Mouse (Mus musculus) brain, embryonic 14.5 days (tissue): ENCODE measurements around the gene Myo5a. TPM values are rescaled to one million over a fixed set of nuclear protein-coding genes. Genes with fewer than 3 reads are reported as not detected.
"Not testable (repeated sequence)": the region's sequence is repeated elsewhere in the genome, so short reads cannot be mapped to it uniquely, and the experiment has no call there.

Experiments
- DNase-seq: peaks from one replicate; pipeline ENCODE4 v3.0.0-alpha.2; 2011; ENCODE audit warnings: low read depth
- CTCF ChIP-seq: fragments of 200-500 bp; IDR thresholded peaks from 2 replicates; pipeline ENCODE4 v1.5.1; 2012; ENCODE audit warnings: inconsistent platforms, mild to moderate bottlenecking, moderate library complexity, borderline replicate concordance; ENCODE audit not compliant: insufficient read depth, insufficient read length; ENCODE audit errors: extremely low read depth
- POLR2A ChIP-seq: fragments of 200-500 bp; IDR thresholded peaks from 2 replicates; pipeline ENCODE4 v1.6.1; 2012; ENCODE audit warnings: mild to moderate bottlenecking, inconsistent platforms, borderline replicate concordance; ENCODE audit not compliant: poor library complexity, insufficient read depth, insufficient read length, severe bottlenecking; ENCODE audit errors: extremely low read depth
- polyA plus RNA-seq: library from polyadenylated mRNA; depleted of rRNA; stranded (reverse); fragments of >200 nt; gene quantifications from 2 replicates; pipeline ENCODE4 v1.2.3, GENCODE M21; 2012; rRNA removed

Myo5a gene
- polyA plus RNA-seq, 1 experiment = 62.0 TPM

DNA sequence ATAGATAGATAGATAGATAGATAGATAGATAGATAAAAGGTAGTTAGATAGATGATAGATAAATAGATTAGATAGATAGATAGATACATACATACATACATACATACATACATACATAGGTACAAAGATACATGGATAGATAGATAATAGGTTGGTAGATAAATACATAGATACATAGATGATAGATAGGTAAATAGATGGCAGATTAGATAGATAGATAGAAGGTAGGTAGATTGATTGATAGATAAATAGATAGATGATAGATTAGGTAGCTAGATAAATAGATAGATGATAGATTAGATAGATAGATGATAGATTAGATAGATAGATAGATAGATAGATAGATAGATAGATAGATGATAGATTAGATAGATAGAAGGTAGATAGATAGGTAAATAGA lies 178.1 kb downstream of the Myo5a start:
- no peak for TF ChIP-seq CTCF
- no peak for TF ChIP-seq POLR2A
- no peak for DNase-seq

DNA sequence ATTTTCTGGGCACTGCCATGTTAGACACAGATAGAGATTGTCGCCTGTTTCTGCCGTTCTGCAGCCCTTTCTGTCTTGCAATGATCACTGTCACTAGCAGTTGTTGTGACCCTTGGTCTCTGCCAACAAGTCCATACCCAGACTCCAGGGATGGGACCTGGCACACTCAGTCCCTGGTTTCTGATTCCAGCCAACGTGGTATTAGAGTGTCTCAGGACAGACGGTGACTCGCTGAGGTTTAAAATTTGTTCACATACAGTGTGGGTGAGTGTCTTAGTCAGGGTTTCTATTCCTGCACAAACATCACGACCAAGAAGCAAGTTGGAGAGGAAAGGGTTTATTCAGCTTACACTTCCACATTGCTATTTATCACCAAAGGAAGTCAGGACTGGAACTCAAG lies 182.3 kb downstream of the Myo5a start:
- not testable (repeated sequence) for DNase-seq

DNA sequence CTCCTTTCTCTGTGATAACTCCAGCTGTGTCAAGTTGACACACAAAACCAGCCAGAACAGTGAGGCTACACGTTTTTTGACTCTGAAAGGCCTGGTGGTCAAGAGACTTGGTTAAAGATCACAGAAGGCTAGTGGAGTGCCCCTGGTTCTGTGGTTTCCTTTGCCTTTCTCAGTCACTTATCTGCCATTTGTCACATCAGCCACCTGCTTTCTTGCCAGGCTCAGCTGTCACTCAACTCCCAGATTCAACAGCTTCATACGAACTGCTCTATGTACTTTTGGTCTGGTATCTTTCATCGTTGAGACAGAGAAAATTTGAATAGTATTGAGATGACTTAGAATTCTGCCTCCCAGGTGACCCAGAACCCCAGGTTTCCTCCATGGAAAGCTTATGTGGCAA lies 183.0 kb downstream of the Myo5a start:
- no peak for TF ChIP-seq CTCF
- no peak for TF ChIP-seq POLR2A
- no peak for DNase-seq

DNA sequence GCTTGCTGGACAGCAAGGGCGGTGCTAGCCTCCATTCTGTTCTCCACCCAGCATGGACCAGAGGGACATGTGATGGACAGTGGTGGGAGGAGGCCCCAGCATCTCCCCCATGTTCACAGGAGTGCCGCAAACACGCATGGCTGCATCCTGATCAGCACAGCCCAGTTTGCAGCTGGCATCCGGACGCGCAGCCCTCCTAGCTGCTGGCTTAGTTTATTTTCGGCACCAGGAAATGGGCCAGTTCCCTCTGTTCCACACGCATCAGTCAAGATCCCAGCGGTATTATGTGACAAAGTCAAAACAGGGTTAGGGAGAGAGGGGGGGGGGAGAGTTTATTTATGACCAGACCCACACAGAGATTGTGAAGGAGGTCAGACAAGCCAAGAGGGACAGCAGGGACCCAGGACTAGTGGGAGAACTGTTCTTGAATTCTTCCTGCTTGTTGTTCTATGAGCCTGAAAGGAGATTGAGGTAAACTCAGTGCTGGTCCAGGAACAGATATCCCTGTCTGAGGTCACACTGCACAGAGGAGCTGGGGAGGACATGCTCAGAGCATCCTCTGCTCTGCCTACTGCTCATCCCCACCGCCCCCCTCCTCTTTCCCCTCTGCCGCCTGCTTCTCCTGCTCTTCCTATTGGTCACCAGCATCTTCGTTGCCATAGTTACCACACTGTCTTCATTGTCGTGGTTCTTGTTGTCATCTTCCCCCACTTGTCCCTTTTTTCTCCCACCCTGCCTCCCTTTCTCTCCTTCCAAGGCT lies 183.6 kb downstream of the Myo5a start:
- no peak for TF ChIP-seq CTCF
- TF ChIP-seq POLR2A = no peak
- DNase-seq = peak; percentile 95

DNA sequence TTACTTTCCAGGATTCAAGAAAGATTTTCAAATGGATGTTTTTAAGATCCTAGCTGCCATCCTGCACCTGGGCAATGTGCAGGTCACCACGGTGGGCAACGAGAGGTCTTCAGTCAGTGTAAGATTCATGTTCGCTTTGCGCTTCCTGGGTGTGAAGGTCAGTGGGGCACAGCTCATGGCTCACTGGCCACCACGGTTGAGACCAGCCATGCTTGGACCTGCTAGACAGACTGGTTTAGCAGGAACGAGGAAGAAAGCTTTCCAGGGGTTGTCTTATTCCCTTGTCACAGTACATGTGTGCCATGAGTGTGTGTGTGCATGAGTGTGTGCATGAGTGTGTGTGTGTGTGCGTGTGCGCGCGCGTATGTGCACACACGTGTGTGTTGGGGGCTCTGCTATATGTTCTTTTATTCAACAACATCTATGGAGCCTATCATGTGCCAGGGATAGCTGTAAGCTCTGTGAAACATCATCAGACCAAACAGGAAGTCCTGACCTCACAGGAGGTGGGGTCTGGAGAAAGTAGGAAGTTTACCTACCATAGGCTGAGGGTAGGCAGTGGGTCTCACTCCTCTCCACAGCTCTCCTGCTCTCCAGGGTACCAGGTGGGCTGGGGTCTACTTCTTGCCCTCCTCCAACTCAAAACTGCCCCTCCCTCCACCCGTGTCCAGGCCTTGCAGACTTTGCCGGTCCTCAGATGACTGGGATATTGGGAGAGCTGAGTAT lies 185.2 kb downstream of the Myo5a start:
- no peak for DNase-seq
- TF ChIP-seq CTCF (no peak), POLR2A (no peak)

DNA sequence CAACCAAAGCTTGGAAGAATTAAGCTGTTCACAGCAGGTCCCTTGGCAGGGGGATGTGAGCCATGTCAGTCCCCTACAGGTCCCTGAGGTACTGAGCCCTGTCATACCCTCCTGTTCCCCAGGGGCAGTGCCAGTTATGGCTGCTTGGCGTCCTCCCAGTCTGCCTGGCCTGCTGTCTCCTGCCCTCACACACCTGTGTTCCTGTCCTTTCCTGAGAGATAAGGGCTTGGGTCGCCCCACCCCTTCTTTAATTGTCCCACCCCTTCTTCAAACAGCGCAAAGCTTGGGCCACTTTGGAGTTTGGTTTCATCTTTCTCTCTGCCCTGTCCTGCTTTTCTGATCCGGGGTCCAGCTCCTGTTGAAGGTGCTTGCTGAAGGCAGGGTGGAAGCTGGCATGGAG lies 188.0 kb downstream of the Myo5a start:
- no peak for TF ChIP-seq CTCF
- TF ChIP-seq POLR2A = no peak
- DNase-seq = no peak

DNA sequence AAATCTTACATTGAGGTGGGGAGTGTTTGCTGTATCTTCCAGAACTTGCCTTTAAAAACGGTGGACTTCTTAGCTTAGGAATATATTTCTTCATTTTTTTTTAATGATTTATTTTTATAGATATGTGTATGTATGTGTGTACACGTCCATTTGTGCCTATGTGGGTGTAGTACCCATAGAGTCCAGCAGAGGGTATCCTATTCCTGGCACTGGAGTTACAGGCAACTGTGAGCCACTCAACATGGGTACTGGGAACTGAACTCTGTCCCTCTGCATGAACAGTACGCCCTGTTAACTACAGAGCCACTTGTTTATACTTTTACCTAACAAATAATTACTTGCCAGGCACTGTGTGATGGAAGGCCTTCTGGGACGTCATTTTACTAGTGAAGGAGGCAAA lies 188.8 kb downstream of the Myo5a start:
- no peak for TF ChIP-seq POLR2A
- TF ChIP-seq CTCF = peak; percentile 47; the same call in 1 of the 2 replicates
- DNase-seq = no peak

DNA sequence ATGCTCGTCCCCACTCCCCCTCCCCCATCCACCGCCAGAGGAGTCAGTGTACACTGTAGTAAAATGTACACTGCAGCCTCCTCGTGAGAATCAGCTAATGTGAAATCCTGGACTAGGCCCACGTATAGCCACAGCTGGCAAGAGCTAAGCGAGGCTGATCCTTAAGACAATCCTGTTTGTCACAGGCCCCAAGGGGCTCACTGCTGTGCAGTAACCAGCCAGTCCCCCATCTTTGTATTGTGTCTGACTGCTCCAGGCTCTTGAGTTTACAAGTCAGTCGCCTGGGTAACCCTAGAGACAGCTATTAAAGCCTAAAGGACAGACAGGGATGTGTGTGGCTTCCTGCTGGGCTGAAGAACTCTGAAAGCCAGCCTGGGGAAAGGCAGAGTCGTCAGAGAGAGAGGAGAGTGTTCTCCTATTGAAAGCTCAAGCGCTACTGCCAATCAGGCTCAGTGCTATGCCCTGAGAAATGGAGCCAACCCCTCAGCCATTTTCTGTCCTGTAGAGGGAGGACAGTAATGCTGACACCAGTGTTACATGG lies 190.6 kb downstream of the Myo5a start:
- DNase-seq = peak; percentile 88
- TF ChIP-seq CTCF (no peak), POLR2A (no peak)

DNA sequence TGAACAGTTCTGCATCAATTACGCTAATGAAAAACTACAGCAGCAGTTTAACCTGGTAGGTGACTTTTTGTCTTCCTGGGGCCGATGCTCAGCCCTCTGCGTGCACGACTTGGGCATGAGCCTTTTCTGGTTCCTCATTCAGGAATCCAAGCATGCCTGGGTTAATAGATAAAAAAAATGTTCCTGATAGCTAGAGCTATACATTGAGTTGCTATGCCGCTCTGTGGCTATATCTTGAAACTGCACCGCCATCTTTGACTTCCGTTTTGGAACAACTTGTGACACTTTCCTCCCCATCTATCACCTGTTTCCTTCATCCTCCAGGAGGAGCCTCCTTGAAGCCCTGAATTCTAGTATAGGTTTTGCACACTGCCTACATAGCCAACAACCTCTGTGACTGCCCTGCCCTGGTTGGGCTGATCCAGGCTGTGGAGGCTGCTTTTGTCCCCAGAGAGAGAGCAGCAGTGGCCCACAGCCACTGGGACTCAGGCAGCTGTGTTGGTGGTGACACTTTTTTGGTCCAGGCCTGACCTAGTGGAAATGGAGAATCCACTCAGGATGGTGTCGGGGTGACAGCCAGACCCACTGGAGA lies 191.5 kb downstream of the Myo5a start:
- TF ChIP-seq CTCF (peak; percentile 33; the same call in 1 of the 2 replicates), POLR2A (no peak)
- peak; percentile 52 for DNase-seq

DNA sequence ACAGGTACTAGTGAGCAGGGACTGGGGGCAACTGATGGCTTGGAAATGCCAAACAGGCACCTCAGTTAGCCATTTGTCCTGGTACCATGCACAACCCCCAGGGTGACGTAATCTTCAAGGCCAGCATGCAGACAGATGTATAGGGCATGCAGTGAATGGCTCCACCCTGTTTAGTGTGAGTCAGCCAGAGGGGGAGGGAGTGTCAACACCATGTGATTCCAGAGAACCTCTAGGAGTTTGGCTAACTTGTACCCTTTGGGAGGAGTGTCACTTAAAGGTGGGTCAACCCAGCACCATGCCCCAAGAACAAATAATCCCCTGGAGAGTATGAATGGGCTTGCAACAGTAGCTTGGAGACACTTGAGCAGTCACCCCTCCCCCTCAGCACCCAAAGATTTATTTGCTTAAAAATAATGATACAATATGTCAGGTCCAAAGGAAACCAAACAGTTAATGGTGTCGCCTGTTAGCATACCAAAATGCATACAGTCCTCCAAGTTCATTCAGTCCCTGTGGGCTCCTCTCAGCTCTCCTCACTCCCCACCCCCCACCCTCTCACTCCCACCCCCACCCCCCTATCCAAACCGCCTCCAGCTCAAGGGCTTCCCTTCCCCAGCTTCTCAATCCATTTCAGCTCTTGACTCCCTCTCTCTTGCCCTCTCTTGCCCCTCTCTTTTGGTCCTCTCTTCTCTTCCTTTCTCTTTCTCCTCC lies 193.3 kb downstream of the Myo5a start:
- TF ChIP-seq POLR2A (no peak), CTCF (no peak)
- no peak for DNase-seq

DNA sequence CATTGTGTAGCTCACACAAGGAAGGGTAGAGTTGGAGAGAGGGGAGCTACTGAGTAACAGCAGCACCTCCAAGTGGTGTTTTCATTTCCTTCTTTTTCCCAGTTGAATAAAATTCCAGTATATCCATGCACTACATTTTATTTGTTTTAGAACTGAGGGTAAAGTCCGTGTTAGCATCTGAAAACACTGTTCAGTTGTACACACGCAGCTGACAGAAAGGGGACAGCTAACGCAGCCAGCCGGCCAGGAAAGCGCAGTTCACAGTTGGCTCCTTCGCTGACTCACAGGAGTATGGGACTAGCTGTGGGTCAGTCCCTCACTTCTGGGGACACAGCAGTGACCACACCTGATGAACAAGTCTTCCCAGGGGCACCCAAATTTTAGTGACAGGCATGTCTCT lies 196.3 kb downstream of the Myo5a start:
- TF ChIP-seq POLR2A = no peak
- no peak for TF ChIP-seq CTCF
- no peak for DNase-seq

DNA sequence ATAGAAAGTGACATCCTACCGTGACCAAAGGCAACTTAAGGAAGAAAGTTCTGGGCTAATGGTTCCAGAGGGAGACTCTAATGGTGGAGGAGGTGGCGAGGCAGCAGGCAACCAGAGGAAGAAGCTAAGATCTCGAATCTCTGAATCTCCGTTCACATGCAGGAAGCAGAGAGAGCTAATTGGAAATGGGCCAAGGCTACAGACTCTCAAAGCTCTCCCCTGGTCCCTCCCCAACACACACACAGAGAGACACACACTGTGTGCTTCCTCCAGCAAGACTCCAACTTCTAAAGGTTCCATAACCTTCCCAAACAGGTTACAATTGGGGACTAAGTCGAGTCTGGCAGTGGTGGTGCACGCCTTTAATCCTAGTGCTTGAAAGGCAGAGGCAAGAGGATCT lies 199.6 kb downstream of the Myo5a start:
- DNase-seq = no peak
- TF ChIP-seq POLR2A (no peak), CTCF (no peak)

DNA sequence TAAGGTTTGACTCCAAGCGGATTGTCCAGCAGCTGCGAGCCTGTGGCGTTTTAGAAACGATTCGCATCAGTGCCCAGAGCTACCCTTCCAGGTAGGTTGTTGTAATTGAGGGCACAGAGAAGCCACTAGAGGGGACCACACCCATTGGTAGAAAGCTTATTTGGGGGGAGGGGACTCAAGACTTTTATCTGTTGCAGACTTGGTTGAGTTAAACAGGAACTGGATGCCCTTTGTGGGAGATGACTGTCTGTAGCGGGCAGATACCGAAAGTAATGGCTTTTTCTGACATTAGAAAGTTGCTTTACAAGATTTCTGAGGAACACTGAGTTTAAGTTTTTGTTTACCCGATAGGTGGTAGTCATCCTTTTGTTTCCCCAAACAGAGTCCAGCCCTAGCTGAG lies 200.7 kb downstream of the Myo5a start:
- TF ChIP-seq POLR2A = no peak
- TF ChIP-seq CTCF = no peak
- no peak for DNase-seq

Other genes with a start within 250 kb of the Myo5a start
- 2.2 and 5.8 TPM in 2 replicates for gene Onecut1, start 209.1 kb upstream of the Myo5a start, polyA plus RNA-seq
- gene Fam214a, start 118.1 kb upstream of the Myo5a start, polyA plus RNA-seq = 21.5 and 25.4 TPM in 2 replicates
- gene Arpp19, start 33.4 kb upstream of the Myo5a start, polyA plus RNA-seq = 82.1 and 94.9 TPM in 2 replicates
- gene Myo5c, start 161.0 kb downstream of the Myo5a start, polyA plus RNA-seq = 0.40 and 0.64 TPM in 2 replicates
- 45.5 and 53.1 TPM in 2 replicates for gene Gnb5, start 235.3 kb downstream of the Myo5a start, polyA plus RNA-seq